Mouse (Mus musculus): ENCODE measurements at regions not wholly inside any gene's neighbourhood (a gene's known extent, or its start where the extent isn't known, plus 50 kb on each side); places are given as distances from the start of the nearest gene placed in this dataset.

DNA sequence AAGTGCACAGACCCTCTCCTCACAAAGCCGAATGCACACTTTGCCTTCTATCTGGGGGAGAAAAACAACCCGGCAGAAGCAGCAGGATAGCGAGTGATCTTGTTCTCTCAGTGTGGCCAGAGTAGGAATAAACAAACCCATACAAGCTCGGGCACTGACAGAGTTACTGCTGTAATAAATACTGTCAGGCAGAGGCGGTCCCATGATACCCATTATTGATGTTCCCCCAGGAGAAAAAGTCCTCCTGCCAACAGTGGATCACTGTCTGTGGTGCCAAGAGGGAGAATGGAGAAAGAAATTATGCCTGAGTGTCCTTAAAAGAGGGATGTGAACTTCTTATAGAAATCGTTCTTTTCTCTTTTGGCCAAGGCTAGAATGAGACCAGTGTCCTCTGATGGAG, 200.2 kb downstream of the Adra2a start:
- no peak for DNase-seq (ENCODE audit: low read depth, low spot score)

DNA sequence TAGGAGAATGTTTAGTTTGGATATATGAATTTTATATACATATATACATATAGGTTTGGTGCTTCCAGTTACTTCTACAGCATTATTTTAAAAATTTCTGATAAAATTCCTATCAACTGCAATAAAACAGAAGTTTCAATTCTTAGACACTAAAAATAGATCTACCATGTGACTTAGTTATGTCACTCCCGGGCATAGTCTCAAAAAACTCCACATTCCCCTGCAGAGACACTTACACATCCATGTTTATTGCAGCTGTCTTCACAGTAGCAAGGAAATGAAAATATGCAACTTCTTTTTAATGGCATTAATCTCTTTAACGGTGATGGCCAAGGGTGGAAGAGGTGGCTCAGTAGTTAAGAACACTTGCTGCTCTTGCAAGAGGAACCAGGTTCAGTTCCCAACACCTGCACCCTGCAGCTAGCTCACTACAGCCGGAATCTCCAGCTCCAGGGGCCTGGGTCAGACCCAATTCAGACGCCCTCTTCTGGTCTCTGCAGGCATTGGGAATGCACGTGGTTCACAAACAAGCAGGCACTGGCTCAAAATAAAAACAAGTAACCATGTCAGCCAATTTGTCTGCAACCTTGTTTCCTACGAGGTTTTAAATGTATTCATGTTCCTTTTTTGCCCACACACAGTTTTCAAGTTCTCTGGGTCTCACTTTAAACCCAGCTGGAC, 204.4 kb downstream of the Adra2a start:
- no peak for DNase-seq (ENCODE audit: low read depth, low spot score)

DNA sequence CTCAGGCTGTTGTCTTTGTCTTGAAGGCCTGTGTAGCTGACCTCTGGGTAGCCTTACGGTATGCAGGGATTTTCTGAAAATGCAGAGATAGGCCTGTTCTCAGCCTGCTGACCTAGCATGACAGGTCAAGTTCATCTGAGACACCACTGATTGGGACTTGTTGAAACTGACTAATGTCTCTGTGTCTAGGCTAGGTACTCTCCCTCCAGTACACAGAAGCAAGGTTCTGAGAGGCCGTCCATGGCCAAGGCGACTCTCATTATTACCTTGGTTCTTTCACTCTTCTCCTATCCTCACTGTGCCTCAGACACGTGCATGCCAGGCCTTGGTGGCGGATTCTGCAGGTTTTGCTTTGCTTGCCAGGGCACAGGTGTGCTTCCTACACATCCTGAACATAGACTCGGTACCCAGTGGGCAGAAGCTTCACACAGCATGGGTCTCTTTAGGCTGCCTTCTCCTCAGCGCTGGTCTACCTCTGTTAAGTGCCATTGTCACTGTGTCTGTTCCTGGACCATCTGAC, 208.3 kb downstream of the Adra2a start:
- DNase-seq (ENCODE audit: low read depth, low spot score): no peak

DNA sequence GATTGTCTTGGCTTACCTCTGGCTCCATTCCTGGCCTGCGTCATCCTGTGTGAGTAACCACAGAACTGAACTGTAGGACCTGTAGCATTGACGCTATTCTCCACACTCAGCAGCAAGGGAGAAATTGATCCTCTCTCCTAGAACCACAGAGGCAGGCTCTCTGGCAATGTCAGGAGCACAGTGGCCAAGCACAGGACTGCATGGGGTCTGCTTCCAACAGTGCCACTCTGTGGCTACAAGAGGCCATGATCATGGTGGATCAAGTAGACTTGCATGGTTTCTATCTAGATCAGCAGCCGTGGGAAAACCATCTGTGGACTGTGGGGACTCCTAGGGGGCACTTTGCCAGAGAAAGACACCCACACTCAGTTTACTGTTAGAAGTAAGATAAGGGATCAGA, 213.9 kb downstream of the Adra2a start:
- DNase-seq (ENCODE audit: low read depth, low spot score): no peak

DNA sequence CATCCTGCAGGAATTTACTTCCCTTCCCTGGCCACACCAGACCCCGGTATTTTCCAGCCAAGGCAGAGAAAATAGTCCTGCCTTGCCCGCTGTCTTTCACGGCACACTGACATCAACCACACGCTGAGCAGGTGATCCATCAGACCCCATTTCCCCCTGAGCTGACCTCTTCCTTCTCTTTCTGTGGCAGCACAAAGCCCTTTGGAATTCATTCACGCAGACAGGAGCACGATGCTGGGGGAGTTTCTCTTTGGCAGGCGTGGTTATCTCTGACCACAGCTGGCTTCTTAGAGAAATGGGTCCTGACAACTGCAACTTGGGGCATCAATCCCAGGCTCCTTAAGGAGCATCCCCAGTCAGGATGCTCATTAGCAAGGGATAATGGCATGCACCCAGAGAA, 215.2 kb downstream of the Adra2a start:
- DNase-seq (ENCODE audit: low read depth, low spot score): no peak

DNA sequence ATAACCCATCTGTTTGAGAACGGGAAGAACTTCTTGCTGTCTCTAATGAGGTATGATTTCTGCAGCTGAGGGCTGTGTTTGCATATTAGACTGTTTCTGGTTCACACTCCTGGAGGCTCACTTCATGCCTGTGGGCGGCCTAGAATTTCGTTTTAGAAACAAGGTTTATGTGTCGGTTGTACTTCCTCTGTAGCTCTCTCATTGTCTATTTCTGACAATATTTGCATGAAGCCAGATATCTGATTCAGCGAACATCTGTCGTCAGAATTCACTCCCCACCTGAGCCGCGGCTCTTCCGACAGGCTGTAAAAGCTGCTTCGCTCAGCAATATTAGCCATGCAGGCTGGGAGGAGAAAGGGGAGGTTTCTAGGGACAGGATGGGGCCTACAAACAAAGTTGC, 233.4 kb downstream of the Adra2a start:
- no peak for DNase-seq (ENCODE audit: low read depth, low spot score)

DNA sequence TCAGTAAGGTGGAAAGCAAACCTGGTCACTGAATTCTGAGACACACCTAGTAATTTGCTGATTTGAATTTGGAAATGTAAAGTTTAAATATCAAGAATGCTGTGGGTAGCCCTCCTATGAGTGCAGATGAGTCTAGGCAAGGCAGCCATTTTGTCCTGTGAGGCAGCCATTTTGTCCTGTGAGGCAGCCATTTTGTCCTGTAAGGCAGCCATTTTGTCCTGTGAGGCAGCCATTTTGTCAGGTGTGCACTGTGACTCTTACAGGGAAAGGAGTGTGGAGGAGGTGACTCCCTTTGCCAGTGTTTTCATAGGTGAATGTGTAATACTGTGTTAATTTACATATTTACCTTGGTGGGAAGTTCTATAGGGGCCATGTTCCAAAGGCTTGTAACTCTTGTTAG, 241.5 kb downstream of the Adra2a start:
- no peak for DNase-seq (ENCODE audit: low read depth, low spot score)

DNA sequence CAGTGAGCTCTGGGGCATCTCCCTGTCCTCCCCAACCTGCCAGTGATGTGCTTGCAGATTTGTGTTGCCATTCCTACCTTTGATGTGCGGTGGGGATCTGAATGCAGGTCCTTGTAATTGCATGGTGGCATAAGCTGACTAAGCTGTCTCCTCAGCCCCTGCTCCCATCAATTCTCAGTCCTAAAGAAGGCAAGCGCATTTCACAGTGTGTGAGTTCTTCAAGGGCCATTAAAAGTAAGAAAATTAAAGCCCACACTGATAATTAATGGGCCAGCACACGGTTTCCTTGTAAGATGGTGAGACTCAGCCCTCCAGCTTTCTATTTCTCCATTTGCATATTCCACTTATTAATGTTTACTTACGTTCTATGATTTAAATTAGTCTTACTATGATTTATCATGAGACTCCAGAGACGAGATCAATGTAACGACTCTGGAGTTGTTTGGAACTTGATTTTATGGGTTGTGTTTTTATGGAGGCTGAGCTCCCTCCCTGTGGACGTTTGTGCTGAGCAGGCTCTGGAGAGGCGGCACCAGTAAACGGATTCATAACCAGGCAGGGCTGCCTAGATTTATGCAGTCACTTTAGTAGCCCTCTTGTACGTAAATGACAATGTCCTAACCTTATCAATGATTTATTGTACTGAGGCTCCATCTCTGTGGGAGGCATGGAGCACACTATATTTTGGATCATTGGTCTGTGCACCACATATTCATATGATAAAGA, 253.9 kb downstream of the Adra2a start:
- DNase-seq (ENCODE audit: low read depth, low spot score): no peak

DNA sequence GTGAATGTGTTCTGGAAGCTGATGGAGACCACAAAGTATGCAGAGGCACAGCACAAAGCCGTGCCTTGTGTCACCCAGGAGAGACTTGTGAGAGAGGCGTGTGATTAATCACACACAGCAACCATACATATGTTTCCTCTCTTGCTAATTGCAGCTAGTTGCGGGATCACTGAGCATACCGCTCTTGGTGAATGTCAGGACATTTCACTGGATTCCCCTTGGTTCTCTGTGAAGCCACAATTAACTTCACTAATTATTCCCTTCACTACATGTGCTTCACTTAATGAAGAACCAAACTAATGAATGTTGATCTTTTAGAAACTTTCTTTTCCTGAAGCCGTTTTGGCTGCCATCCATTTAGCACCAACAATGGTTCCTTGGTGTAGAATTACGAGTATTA, 267.3 kb downstream of the Adra2a start:
- DNase-seq (ENCODE audit: low read depth, low spot score): no peak

DNA sequence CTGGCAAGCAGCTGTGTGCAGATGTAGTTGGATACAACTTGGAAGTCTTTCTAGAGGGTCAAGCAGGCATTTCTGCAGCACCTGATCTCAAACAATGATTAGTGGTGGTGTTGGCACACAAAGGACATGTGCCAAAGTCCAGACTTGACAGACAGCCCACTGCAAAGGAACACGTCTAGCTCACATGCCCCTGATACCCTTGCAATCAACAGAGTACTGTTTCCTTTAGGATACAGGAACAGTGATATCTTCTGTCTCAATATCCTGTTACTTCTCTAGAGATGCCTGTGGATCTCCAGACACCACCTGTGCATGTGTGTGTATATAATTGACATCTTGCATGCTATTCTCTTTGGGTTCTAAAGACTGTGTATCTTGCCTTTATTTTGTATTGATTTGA, 267.8 kb downstream of the Adra2a start:
- DNase-seq (ENCODE audit: low read depth, low spot score): no peak

DNA sequence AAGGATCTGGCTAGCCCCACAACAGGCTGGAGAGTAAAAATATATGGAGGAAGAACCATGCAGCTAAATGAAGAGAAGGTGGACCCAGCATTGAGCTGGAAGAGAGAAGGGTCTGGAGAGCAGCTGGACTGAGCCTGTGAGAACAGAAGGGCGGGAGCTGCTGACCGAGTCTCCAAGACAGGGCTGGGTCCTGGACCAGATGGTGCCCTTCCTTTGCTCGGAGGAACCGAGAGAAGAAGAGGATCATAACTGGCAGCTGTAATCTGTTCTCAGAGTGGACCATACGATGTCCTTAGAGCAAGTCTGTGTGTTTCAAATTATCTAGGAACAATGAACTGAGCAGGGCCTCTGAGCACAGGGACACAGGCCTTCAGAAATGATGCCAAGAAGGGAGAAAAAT, 279.3 kb downstream of the Adra2a start:
- no peak for DNase-seq (ENCODE audit: low read depth, low spot score)

DNA sequence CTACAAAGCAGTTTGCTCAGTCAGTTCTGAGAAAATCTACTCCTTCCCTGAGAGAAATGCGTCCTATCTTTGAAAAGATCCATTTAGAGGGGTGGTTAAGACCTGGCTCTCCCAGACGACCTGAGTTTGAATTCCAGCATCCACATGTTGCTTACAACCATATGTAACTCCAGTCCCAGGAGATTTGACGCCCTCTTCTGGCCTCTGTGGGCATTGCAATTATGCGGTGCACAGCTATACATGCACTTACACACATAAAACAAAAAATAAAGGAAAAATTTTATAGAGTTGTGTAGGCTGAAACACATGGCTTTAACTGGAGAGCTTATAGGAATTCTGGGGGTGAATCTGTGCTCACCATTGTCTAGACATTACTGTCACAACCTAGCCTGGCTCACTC, 281.0 kb downstream of the Adra2a start:
- no peak for DNase-seq (ENCODE audit: low read depth, low spot score)

DNA sequence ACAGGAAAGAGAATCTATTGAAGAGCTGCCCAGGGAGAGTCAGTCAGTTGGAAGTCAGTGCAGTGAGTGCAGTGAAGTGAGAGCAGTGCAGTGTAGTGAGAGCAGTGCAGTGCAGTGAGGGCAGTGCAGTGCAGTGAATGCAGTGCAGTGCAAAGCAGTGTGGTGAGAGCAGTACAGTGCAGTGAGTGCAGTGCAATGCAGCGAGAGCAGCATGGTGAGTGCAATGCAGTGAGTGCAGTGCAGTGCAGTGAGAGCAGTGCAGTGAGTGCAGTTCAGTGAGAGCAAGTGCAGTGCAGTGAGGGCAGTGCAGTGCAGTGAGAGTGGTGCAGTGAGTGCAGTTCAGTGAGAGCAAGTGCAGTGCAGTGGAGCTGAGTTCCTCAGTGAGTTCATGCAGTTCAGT, 288.2 kb downstream of the Adra2a start:
- DNase-seq (ENCODE audit: low read depth, low spot score): no peak

DNA sequence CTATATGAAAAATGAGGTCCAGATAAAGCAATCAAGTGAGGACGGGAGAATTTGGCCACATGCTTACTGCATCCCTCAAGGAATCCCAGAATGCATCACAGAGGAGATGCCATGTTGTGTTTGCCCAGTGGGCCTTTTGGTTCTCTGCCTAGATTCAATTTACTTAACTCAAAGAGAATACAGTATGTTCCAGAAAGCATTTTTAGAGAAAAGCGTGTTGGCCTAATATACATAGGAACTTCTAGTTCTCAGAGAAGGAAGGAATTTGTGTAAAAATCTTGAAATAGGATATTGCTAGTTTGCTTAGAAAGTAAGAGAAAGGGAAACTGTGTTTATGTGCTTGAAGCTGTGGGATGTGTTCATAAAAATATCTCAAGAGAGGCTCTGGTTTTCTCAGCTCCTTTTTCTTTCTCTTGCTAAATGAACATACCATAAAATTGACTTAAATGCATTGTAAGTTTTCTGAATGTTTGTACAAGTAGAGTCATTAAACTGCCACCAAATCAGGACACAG, 296.9 kb downstream of the Adra2a start:
- no peak for DNase-seq (ENCODE audit: low read depth, low spot score)

DNA sequence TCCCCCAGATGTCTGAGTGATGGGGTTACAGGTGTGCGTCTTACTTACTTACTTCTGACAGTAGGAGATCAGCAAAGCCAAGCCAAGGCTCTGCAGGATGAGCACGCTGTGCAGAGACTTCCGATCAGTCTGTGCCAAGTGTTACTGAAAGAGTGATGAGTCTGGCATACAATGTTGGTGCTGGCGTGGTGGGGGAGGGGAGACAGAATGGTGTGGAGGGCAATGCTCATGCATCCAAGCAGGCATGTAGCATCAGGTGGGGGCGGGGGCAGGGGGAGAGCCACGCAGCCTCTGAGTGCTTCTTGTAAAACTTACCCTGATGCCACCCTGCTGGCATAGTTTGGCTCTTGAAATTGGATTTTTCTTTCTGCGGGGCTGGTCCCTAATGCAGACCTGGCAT, 315.8 kb downstream of the Adra2a start:
- DNase-seq (ENCODE audit: low read depth, low spot score): no peak

DNA sequence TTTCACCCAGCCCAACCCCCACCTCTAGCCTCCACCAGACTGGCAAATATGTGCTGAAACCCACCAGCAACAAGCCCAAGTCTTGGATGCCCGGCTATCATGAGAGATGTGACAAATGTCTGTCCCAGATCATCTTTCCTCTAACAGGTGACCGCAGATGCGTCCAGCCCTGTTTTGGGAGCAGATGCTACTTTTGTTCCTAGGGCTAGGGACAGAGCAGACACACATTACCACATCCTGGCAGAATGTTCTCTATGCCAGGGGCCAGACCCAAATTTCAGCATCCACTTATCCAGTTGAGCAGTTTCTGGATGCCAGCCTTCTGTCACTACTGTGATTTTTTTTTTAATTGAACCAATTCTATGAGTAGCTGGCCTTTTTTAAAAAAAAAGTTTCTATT, 316.7 kb downstream of the Adra2a start:
- DNase-seq (ENCODE audit: low read depth, low spot score): no peak

DNA sequence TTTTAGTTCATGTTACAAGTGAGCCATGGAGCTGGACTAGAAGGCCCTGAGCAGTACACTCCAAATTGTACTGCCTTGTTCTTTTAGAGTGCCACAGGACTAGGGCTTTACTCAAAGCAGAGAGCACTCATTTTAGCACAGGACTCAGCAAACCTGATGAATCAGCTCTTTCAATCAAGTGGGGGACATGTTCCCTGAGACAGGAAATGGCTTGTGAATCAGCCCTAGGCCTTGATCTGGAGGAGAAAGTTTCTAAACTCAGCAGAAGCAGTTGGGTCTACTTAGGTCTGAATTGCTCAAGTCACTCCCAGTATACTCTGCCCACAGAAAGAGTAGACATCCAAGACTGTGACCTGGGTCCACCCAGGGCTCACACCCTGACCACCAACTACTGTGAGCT, 341.1 kb downstream of the Adra2a start:
- no peak for DNase-seq (ENCODE audit: low read depth, low spot score)

DNA sequence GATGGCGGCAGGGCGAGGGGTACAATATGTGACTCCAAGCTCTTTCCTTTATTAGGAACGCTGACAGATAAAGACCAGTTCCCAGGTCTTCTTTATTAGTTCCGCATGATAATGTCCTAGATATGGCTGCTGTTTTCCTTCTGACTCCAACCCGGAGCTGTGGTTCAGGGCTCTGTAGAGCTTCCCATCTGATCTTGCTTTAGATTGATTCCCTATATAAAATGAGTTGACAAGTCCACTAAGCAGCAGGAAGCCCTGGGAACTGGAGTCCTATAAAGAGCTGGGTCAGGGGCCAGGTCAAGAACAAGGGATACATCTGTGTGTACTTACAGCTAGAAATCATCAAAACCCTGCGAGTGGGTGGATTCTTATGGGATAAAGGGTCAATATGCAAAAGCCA, 347.5 kb downstream of the Adra2a start:
- no peak for DNase-seq (ENCODE audit: low read depth, low spot score)

DNA sequence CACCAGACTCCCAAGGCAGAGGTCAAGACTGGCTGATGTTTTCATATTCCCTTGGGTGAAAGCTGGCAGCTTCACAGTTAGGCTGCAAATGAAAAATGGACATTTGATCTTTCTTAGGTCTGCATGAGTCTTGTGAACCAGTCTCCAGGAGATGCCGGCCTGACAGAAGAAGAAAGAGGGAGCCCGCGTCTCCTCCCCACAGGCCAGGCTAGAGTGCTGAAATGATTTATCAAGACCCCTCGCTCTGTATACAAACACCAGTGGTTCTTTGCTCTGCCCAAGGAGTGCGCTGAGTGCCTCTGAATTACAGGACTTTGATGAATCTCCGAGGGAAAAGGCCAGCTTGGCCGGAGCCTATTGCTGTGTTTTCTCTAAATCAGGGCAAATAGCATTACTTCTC, 355.7 kb downstream of the Adra2a start:
- DNase-seq (ENCODE audit: low read depth, low spot score): no peak

DNA sequence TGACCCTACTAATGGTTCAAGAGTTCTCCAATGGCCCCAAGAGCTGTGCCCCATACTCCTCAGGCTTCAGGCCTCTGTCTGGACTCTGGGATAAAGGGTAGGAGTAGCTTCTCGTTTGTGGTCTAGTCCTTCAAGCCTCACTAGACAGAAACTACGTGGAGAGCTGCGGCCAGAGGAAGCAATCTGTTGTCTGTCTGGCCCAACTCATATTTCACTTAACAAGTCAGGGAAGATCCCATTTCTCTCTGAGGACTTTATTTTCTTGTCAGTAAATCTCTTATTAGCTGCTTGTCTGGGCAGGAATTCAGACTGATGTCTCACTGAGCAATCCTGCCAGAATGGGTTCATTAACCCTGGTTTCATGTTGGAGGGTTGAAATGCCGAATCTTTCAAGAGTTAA, 364.0 kb downstream of the Adra2a start:
- no peak for DNase-seq (ENCODE audit: low read depth, low spot score)

DNA sequence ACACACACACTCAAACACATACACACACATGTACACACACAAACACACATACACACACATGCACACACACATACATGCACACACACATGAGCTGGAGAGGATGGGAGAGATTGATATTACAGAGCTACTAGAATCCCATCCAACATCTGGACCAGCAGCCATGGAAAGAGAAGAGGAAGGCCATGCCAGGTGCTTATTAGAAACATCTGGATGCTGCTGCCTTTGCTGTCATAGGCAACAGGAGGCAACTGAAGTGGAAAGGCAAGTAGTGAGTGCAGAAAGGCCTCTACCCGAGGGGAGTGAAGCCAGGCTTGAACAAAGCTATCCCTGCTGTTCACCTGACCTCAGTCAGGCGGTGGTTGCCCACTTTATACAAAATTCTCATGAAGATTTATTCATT, 385.1 kb downstream of the Adra2a start:
- no peak for DNase-seq (ENCODE audit: low read depth, low spot score)

DNA sequence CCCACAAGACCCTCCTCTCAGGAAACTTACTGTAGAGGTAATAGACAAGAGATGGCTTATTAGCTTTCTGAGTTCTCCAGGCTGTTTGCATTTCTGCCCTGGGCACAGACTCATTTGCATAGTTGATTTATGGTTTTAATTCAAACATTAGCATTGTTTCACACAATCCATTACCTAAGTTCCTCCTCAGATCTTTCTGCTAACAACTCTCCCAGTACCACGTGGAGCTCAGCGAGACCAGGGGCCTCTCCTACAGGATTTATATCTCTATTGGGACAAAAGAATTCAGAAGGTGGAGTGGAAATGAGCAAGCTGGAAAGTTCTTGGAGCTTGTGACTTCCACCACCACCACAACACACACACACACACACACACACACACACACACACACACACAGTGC, 396.8 kb downstream of the Adra2a start:
- no peak for DNase-seq (ENCODE audit: low read depth, low spot score)
